Mouse (Mus musculus): Measurements from ENCODE around the gene Eps15. TPM values are rescaled to one million over a fixed set of nuclear protein-coding genes. Genes with fewer than 3 reads are reported as not detected.
"Not testable (repeated sequence)": the region's sequence is repeated elsewhere in the genome, so short reads cannot be mapped to it uniquely, and the experiment has no call there.

Gene Eps15
- total RNA-seq, 4 experiments from 2014 or later: 168 to 192 (median 175) TPM

DNA sequence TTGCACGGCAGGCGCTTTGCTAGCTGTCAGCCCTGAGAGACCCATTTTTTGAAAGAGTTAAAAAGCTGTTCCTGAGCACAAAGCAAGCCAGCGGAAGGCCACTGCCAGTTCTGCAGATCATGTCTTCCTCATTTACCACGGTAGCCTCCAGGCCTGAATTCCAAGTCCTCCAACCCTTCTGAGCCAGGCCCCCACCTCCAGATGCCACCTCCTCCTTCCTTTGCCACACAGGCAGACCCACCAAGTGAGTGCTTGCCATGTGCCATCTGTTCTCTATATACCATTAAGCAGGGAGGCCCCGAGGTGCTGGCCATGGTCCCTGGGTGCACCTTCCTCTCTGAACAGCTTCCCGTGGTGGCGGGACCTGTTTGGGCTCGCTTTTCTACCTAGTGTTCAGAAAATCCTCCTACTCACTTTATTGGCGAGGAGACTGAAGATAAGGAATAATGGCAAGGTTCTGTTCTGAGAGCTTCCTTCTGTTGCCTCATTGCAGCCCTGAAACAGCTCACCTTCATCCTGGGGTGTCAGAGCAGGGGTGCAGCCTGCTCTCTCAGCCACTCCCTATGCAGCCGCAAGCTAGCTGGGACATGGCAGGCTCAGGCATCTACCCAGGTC, 120.4 kb downstream of the Eps15 start:
- DNase-seq (ENCODE audit: low spot score in 2 of 2): no peak

- no peak for DNase-seq (ENCODE audit: low spot score in 2 of 2)
These were observed 121.2 kb downstream of the Eps15 start for GRCm38 (mm10) chr4:109401176-109401689.

DNA sequence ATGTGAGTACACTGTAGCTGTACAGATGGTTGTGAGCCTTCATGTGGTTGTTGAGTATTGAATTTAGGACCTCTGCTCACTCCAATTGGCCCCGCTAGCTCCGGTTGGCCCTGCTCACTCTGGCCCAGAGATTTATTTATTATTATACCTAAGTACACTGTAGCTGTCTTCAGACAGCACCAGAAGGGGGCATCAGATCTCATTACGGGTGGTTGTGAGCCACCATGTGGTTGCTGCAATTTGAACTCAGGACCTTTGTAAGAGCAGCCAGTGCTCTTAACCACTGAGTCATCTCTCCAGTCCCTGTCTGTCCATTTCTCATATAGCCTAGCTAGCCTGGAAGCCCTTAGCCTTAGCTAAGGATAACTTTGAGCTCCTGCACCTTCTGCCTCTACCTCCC, 124.8 kb downstream of the Eps15 start:
- not testable (repeated sequence) for DNase-seq (ENCODE audit: low spot score in 2 of 2)

GRCm38 (mm10) chr4:109405415-109405814, 125.3 kb downstream of the Eps15 start:
- DNase-seq (ENCODE audit: low spot score in 2 of 2): no peak

GRCm38 (mm10) chr4:109406054-109406485, 126.0 kb downstream of the Eps15 start:
- peak; percentile 10 to 46 for DNase-seq (ENCODE audit: low spot score in 2 of 2)

GRCm38 (mm10) chr4:109406486-109407175, 126.6 kb downstream of the Eps15 start, which contains the start of gene Ttc39a:
TSS of gene Ttc39a (plus strand) at chr4:109406623.
- DNase-seq (ENCODE audit: low spot score in 2 of 2): peak in 1 of 2 experiments; percentile 16

DNA sequence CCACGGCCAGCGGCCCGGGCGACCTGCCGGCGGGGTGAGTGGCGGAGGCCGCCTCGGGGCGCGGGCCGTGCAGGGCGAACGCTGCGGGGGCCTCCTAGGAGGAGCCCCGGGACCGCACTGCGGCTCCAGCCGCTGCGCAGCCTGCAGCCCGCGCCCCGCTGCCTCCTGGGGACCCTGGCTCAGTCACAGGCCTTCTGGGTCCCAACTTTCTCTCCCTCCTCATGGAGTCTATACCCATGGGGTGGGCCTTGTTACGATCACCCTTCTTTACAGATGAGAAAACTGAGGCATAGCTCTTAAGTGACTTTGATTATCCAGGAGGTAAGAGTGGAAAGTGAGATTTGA, 127.1 kb downstream of the Eps15 start:
- DNase-seq (ENCODE audit: low spot score in 2 of 2): no peak

DNA sequence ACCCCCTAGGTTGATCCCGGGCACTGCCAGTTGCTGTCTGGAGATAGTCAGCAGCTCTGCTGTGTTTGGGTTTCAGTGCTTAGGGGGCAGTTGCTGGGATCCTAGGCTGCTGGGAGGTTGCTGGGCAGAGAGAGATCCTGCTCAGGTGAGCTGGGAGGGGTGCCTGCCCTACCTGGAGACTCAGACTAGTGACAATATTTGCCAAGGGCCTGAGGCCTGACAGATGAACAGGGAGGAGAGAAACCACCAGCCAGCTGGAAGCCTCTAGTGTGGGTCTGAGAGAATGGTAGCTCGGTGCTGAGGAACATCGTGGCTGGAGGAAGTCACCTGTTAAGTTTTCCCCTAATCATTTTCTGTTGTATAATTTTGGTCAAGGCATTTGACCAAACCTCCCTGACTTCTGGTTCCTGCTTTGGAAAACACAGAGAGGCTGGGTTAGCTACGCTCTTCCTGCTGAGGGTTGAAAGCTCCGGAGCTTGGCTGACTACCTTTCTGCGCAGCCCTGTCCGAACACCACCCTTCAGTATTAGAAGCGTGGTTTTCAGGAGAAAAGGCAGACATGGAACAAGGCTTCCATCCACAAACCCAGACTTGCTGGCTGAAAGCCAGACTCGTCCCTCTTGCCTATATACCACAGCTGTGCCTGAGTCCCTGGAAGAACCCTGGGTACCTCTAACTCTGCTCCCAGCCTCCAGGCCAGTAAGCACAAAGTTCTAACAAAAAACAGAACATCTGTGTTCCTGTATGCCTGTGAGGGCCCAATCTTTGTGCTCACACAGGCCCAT, 127.8 kb downstream of the Eps15 start:
- no peak for DNase-seq (ENCODE audit: low spot score in 2 of 2)

- no peak for DNase-seq (ENCODE audit: low spot score in 2 of 2)
These were observed 130.8 kb downstream of the Eps15 start for GRCm38 (mm10) chr4:109410681-109411376.

- no peak for DNase-seq (ENCODE audit: low spot score in 2 of 2)
These were observed 131.4 kb downstream of the Eps15 start for GRCm38 (mm10) chr4:109411377-109411967.

GRCm38 (mm10) chr4:109412233-109412632, 132.2 kb downstream of the Eps15 start:
- no peak for DNase-seq (ENCODE audit: low spot score in 2 of 2)

DNA sequence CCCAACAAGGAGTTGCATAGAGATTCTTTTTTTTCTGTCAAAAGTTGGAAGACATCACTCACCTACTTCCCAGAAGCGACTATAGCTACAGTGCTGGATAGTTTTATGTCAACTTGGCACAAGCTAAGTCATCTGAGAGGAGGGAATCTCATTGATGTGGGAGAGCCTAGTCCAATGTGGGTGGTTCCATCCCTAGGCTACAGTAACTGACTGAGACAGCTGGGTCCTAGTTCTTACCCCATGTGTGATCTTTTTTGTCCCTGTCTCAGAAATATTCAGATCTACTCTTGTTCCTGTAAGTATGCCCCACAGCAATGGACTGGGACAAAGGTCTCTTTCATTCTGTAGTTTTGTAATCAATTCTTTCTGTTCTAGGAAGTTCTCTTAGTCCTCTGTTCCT, 137.9 kb downstream of the Eps15 start:
- DNase-seq (ENCODE audit: low spot score in 2 of 2): no peak

- no peak for DNase-seq (ENCODE audit: low spot score in 2 of 2)
These were observed 138.9 kb downstream of the Eps15 start for GRCm38 (mm10) chr4:109419017-109419416.

- DNase-seq (ENCODE audit: low spot score in 2 of 2): no peak
These were observed 139.5 kb downstream of the Eps15 start for GRCm38 (mm10) chr4:109419563-109419962.

DNA sequence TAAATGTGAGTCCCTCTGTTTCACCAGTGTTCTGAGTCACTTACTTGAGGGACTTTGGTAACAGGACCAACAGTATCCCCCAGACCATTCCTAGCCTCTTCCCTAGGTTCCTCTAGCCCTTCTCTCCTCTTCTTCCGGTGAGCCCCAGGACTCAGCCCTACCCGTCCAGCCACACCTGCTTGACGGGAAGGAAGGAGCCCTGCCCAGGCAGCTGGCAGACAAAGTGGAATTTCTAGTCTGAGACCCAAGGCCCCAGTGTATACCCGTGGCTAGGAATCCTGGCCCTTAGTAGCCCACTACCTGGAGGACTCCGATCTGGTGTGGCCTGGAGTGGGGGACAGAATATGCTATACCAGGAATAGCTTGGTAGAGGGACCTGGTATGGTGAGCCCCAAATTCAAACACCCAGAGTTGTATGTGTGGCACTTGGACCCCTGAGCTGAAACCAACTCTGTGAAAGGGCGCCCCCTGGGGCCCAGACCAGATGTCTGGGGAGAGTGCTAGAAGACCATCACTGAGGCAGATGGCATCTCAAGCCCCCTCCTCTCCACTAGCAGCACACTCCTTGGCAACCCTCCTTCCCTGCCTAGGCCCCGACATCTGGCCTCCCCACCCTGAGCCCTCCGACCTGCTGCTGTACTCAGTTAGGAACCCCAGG, 140.2 kb downstream of the Eps15 start:
- DNase-seq (ENCODE audit: low spot score in 2 of 2): no peak

DNA sequence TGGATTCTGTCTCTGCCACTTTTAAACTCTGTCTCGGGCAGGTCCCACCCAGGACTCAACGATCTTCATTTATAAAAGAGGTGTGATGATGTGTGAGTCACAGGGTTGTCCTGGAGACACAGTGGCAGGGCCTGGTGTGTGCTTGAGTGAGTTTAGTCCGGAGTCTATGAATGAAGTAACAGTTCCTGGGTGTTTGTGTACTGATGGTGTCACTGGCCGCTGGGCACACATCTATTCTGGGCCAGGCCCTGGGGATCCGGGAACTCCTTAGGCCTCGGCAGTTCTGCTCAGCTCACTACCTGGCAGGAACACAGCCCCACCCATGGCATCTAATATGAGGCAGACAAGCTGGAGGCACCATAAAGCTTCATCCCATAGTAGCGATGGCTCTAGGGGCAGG, 141.5 kb downstream of the Eps15 start:
- DNase-seq (ENCODE audit: low spot score in 2 of 2): no peak

DNA sequence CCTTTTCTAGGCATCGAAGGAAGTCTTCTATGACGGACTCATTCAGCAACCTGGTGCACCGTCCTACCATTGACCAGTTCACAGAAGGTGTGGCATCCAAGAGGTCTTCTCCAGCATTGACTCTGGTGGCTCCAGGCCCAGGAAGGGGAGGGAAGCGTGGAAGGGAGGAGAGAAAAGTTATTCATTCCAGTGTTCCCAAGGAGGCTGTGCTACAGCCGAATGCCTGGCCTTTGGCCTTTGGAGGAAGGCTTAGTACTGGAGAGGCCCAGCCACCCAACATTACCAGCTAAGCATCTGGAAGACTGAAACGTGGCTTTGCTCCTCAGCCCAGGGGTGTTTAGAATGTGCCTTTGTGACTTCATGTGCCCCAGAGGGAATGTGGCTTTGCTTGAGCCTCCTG, 142.4 kb downstream of the Eps15 start:
- no peak for DNase-seq (ENCODE audit: low spot score in 2 of 2)

DNA sequence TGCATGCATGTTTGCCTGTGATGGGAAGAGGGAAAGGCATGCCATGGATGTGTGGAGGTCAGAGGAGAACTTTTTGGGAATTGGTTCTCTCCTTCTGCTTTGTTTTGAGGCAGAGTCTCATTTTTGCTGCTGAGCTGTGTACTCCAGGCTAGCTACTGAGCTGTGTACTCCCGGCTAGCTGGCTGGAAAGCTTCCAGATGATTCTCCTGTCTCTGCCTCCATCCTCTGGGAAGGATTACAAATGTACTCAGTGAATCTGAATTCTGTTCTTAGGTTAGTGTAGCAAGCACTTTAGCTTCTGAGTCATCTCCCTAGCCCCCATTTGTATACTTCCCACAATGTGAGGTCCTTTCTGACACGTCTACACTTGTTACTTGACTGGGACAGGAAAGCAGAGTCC, 143.4 kb downstream of the Eps15 start:
- DNase-seq (ENCODE audit: low spot score in 2 of 2): no peak

DNA sequence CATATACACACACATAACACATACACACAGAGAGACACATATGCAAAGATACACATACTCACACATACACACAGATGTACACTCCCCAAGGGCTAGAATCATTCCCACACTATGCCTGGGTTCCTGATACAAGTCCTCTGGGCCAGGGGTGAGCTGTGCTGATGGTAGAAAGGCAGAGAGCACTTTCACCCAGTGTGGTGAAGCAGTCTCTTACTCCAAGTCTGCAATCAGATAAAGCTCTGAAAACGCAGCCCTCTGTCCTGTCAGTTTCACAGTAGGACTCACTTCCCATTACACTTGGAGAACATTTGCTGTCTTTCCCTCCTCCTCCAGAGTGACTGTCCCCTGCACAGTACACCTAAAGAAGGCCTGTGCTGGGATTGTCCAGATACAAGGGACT, 147.0 kb downstream of the Eps15 start:
- DNase-seq (ENCODE audit: low spot score in 2 of 2): no peak

DNA sequence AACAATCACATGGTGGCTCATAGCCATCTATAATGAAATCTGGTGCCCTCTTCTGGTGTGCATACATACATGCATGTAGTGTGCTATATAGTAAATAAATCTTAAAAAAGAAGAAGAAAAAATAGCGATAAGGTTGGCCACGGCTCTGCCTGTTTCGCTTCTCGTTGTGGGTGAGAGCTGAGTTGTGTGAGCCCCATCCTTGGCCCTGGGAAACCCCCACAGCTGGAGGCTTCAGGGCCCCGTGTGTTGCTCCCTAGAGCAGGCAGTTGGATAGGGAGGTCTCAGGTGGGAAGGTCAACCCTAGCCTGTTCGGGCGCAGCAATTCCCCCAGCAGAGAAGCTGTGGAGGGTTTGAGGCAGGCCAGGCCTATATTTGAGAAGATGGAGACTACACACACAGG, 150.2 kb downstream of the Eps15 start:
- no peak for DNase-seq (ENCODE audit: low spot score in 2 of 2)

DNA sequence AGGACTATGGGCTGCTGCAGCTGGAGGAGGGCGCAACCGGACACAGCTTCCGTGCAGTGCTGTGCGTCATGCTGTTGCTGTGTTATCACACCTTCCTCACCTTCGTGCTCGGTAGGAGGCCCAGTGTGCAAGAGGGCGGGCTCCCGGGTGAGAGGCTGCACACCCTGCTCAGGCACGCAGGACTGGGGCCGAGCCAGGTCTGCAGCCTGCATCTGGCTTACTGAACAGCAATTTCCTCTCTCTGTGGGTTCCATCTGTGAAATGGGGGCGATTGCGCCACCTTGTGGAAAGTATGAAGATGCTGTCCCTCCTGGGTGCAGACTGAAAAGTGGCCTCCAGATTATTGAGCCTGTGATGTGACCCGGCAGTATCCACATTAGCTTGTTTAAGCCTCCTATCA, 150.8 kb downstream of the Eps15 start:
- DNase-seq (ENCODE audit: low spot score in 2 of 2): no peak

All from left cerebral cortex, adult 8-10 months (tissue).